Mouse (Mus musculus): ENCODE data around the gene Med14. TPM values are rescaled to one million over a fixed set of nuclear protein-coding genes. Genes with fewer than 3 reads are reported as not detected.

Gene Med14
- polyA plus RNA-seq, 2 experiments from 2014 or later = 7.1 to 11.7 TPM

DNA sequence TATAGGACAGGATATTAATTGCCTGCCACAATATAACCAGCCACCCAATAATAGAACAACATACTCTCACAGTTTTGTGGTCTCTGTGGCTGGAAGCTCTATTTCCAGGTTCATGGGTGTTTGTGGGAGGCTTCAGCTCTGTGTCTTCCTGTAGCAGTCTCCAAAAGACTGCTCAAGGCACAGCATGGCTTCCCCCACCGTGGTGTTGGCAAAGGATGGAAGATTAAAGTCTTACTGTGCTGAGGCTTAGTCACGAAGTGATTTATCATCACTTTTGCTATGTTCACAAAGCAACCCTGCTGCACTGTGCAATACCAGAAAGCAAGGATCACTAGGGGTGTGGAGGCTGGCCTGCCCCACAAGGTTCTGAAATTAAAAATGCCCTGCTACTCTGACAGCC lies 108.0 kb downstream of the Med14 start:
- no peak for ATAC-seq

DNA sequence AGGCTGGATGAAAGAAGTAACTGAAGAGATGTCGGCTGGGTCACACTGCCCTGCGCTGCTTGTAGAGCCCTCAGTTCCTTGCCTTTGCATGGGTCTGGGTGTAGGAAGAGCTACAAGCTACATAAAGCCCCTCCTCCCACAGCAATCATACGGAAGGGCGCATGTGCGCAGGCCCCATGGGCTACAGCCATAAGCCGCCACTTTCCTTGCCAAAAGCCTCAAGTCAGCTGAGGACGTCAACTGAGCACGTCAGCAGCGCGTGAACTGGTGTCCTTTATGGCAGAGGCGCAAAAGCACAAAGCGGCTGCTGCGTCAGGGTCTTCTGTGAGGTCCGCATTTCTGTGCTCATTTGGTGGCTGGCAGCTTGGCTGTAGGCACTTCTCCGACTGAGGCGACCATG lies 110.0 kb downstream of the Med14 start:
- no peak for ATAC-seq

DNA sequence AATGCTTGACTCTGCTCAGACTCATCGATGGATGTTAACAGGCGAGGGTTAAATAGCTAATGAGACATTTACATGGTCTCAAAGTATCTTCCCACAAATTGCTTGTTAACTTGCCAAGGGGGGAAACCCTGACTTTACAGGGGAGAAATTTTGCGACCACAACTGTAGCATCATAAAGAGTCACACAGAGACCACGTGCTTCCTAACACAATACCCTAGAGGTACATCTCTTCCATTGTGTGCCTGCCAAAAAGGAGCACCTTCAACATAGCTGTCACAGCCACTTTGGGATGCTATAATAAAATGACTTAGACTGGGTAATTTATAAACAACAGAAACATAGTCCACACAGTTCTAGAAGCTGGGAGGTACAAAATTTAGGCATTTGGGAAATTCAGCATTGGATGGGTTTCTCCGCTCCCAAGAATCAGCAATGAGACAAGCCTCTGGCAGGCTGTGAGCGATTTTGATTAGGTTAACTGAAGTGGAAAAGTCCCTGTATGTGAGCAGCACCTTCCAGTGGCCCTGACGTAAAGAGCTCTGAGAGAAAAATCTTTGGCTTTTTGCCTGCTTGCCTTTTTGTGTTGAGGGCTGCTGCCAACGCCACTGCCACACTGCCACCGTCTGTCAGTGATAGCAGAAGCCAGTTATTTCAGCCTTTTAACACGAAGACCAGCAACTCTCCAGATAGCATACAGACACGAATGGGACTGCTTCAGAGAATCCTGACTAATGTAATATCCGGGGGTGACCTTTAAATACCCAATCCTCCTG lies 116.2 kb downstream of the Med14 start:
- ATAC-seq = no peak

DNA sequence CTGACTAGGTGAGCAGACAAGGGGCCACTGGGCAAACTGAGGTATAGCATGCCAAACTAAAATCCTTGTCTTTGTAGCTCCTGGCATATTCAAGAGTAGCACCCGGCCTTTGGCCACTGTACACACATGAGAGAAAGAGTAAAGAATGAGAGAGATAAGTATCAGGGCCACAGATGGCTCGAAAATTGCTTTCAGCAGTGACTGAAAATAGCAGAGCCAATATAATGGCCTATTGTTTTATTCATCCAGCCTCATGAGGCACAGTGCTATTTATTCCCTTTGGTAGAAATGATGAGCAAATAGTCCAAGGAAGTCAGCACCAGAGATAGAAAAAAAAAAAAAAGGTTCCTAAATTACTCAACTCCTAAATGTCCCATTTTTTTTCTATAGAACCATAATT lies 116.9 kb downstream of the Med14 start:
- ATAC-seq = no peak

Other genes with a start within 250 kb of the Med14 start
- 10 to 100 TPM; 52.5 to 65.3 TPM for gene Atp6ap2, start 174.3 kb downstream of the Med14 start, polyA plus RNA-seq (2017; shearing (Covaris generic))
- 10 to 100 TPM; 60.0 to 69.0 TPM for gene 1810030O07Rik, start 88.4 kb downstream of the Med14 start, polyA plus RNA-seq (2017; shearing (Covaris generic))

All from CD4-positive, CD25-positive, alpha-beta regulatory T cell, adult 4 months (primary cell).